Mouse (Mus musculus): ENCODE measurements around the gene St3gal6.

GRCm38 (mm10) chr16:58476363-58476762, 47.7 kb downstream of the St3gal6 start:
- TF ChIP-seq CTCF (IDR thresholded peaks at IDR 0.05; ENCODE audit: insufficient read depth, low read depth, low read length) (no peak), POLR2A (IDR thresholded peaks at IDR 0.05; ENCODE audit: insufficient read depth, low read depth, low read length) (no peak)
